Mouse (Mus musculus): ENCODE data around the gene Dmbx1.

The Dmbx1 gene

GRCm38 (mm10) chr4:115890066-115890465 lies 49.7 kb downstream of the Dmbx1 start:
- no peak for DNase-seq (ENCODE audit: low read depth, low spot score)

DNA sequence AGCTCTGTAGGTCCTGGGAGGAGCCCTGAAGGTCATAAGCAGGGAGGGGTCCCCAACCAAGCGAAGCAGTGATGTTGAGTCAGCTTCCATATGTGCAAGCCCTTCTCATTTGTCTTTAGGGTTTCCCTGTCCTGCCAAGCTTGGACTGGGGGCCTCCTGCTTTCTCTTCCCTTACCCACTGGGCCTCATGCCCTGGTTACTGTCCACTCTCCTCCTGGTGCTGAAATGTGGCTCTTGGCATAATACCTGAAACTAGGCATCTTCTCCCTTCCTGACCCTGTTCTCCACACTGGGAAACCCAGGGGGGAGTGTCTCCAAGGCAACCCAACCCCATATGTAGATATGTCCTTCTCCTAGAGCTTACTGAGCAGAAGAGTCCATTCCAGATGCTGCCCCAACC lies 52.9 kb downstream of the Dmbx1 start:
- DNase-seq (ENCODE audit: low read depth, low spot score), result no peak

GRCm38 (mm10) chr4:115885846-115886245 lies 53.9 kb downstream of the Dmbx1 start:
- no peak for DNase-seq (ENCODE audit: low read depth, low spot score)

DNA sequence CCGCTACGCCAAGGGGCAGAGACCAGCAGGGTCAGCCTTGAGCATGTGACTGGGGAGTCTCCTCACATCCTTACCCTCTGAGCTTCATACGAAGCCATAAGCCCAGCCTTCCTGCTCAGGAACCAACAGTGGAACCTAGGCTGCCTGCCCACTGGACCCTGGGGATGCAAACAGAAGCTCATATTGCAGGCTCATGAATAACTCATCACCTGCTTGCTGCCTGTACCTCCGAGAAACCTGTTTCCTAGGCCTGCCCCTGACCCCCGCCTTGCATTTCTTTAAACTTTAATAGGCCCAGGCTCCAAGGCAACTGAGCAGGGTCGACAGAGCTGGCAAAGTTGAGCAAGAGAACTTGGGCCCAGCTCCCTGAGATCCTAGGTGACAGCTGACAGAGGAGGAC lies 55.7 kb downstream of the Dmbx1 start, which contains the start of gene Kncn:
Gene Kncn (plus strand): TSS at position 379 of the 400 bp plus-strand sequence.
- no peak for DNase-seq (ENCODE audit: low read depth, low spot score)

- no peak for DNase-seq (ENCODE audit: low read depth, low spot score)
These were observed 57.5 kb downstream of the Dmbx1 start for GRCm38 (mm10) chr4:115882195-115882594.

- peak; percentile 75 for DNase-seq (ENCODE audit: low read depth, low spot score)
These were observed 58.5 kb downstream of the Dmbx1 start for GRCm38 (mm10) chr4:115881183-115881582.

DNA sequence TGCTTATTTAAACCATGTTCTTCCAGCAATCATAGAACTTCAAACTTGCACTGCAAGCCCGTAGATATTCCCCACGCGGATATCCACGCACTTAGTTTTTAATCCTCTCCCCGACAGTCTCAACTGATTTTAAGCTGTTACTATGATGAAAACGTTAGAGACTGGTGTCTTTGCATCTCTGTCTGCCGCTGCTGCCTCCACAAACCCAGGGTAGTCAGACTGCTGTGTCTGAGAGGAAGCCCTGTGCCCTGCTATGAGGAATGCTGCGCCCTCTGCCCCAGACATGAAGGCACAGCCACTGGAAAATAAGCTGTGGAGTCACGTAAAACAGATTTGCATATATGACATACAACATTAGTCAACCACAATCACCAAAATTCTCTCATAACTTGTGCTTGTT lies 60.9 kb downstream of the Dmbx1 start:
- no peak for DNase-seq (ENCODE audit: low read depth, low spot score)

DNA sequence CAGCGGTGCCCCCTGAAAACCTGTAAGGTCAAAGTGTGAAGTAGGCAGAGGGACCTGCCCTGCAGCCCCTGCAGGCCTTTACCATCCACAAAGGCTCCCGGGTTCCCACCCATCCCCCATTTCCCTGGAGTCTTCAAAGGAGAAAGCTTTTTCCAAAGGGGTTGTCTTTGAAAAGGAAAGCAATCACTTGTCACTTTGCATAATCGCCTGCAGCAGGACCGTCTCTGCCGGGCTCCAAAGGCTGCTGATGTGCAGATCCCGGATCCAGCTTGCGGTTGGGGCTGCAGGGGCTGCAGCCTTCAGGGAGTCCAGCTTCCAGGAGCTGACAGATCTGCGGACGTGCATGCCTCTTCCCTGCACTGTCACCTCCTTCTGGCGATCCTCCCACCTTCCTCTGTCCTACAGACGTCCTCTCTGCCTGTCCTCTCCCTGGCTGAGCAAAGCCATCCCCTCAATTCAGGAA lies 61.5 kb downstream of the Dmbx1 start:
- peak; percentile 72 for DNase-seq (ENCODE audit: low read depth, low spot score)

GRCm38 (mm10) chr4:115873231-115873630 lies 66.5 kb downstream of the Dmbx1 start:
- DNase-seq (ENCODE audit: low read depth, low spot score), result no peak

- DNase-seq (ENCODE audit: low read depth, low spot score), result no peak
These were observed 70.1 kb downstream of the Dmbx1 start for GRCm38 (mm10) chr4:115869512-115870210.

Measured in mesoderm, embryonic 11.5 days (tissue).